ENCODE assay signal across 11 mouse cellular contexts in genomic region chr12:79841248-79841647, GRCm38 (mm10).
A peak's percentile ranks its signal among the peaks of the same experiment; 100 is the strongest.
DNase-seq lines count a peak whose midpoint lies in the region; ATAC-seq and TF ChIP-seq lines count a peak whose summit lies in the region.
"Had no signal": no experiment of that assay in that cellular context is flagged by ENCODE, and none has a peak within 500 bp of the region (broad histone marks: within the 10 kb centered on the region; RNA-seq: fewer than 3 reads in every experiment).

No protein-coding gene starts in this region.

- no peak for TF ChIP-seq POLR2A in liver, adult 2 months (IDR thresholded peaks at IDR 0.05; ENCODE audit: extremely low read depth, insufficient read depth, low read length)

- H3K4me2 ChIP-seq in heart, embryonic 13.5 days, result no peak overlapping the region
- H3K4me2 ChIP-seq: hindbrain, embryonic 13.5 days; neural tube, embryonic 12.5 days had no signal

- no peaks in the 10 kb centered on the region for H3K9me3 ChIP-seq in heart, embryonic 13.5 days
- H3K9me3 ChIP-seq: hindbrain, embryonic 13.5 days; neural tube, embryonic 12.5 days had no signal

- H3K9ac ChIP-seq in liver, adult 2 months (ENCODE audit: low read depth, low read length), result no peak overlapping the region
- no peak overlapping the region for H3K9ac ChIP-seq in heart, embryonic 13.5 days
- H3K9ac ChIP-seq: hindbrain, embryonic 13.5 days; neural tube, embryonic 12.5 days had no signal

- no peak for ATAC-seq in heart, embryonic 13.5 days (ENCODE audit: extremely low read depth, insufficient number of reproducible peaks, low FRiP score, low TSS enrichment)
- ATAC-seq: activated CD4-positive, CD25-positive, alpha-beta regulatory T cell, adult 4 months had no signal

- H3K4me3 ChIP-seq in liver, adult 2 months (ENCODE audit: insufficient read depth, low read depth, low read length), result no peak overlapping the region
- H3K4me3 ChIP-seq in heart, embryonic 13.5 days, result no peak overlapping the region
- H3K4me3 ChIP-seq: hindbrain, embryonic 13.5 days; neural tube, embryonic 12.5 days had no signal

- peak; percentile 44 for DNase-seq in adrenal gland, postnatal 10 days
- DNase-seq in adrenal gland, postnatal 25 days, result no peak
- DNase-seq in liver, adult 2 months (ENCODE audit: extremely low read depth, low read depth, low spot score), result peak; percentile 33
- DNase-seq in liver (no peak), adipocyte (ENCODE audit: low spot score) (no peak)
- DNase-seq in skeletal muscle tissue, adult 2 months (ENCODE audit: low read depth, low spot score), result peak; percentile 57
- DNase-seq in testis, postnatal 14 days (ENCODE audit: low spot score), result no peak

- no peak overlapping the region for H3K27ac ChIP-seq in liver, adult 2 months (replicated peaks; ENCODE audit: insufficient read depth, low read depth, low read length)
- peak overlapping the region; percentile 92 for H3K27ac ChIP-seq in heart, embryonic 13.5 days (replicated peaks)

- no peaks in the 10 kb centered on the region for H3K27me3 ChIP-seq in liver, adult 2 months (ENCODE audit: control insufficient read depth, insufficient read depth, low read length)
- H3K27me3 ChIP-seq in heart, embryonic 13.5 days (replicated peaks), result no peaks in the 10 kb centered on the region
- H3K27me3 ChIP-seq: hindbrain, embryonic 13.5 days; neural tube, embryonic 12.5 days had no signal

- no peaks in the 10 kb centered on the region for H3K36me3 ChIP-seq in liver, adult 2 months (ENCODE audit: control insufficient read depth, insufficient read depth, low read length)
- H3K36me3 ChIP-seq in heart, embryonic 13.5 days, result no peaks in the 10 kb centered on the region
- H3K36me3 ChIP-seq: hindbrain, embryonic 13.5 days; neural tube, embryonic 12.5 days had no signal

- 93% methylated on average over 3 of the region's 3 CpGs for WGBS in liver, adult 2 months
- WGBS in heart, embryonic 13.5 days, result 76% methylated on average over 3 of the region's 3 CpGs

- TF ChIP-seq CTCF in liver, adult 2 months (IDR thresholded peaks at IDR 0.05; ENCODE audit: low read depth, low read length), result no peak

- peaks cover 2% of the 10 kb centered on the region; the same call in 1 of the 2 replicates for H3K4me1 ChIP-seq in liver, adult 2 months (ENCODE audit: control insufficient read depth, insufficient read depth, low read length)
- peaks cover 81% of the 10 kb centered on the region for H3K4me1 ChIP-seq in heart, embryonic 13.5 days

- H3K79me2 ChIP-seq in liver, adult 2 months (ENCODE audit: control insufficient read depth, insufficient read depth, low read length), result no peaks in the 10 kb centered on the region

Comparison
In these comparisons a context has a peak if more than half of its experiments do, and no peak if none do; other contexts are left out.
1. DNase-seq: peak in adrenal gland, postnatal 10 days (single experiment), liver, adult 2 months (single experiment) and skeletal muscle tissue, adult 2 months (single experiment); none in adrenal gland, postnatal 25 days (single experiment), liver (single experiment), testis, postnatal 14 days (single experiment) and adipocyte (single experiment).